Mouse (Mus musculus) left cerebral cortex, postnatal 25 days (tissue): ENCODE measurements around the gene Olfr782. TPM values are rescaled to one million over a fixed set of nuclear protein-coding genes. Genes with fewer than 3 reads are reported as not detected.
"Not testable (repeated sequence)": the region's sequence is repeated elsewhere in the genome, so short reads cannot be mapped to it uniquely, and the experiment has no call there.

Experiments
- DNase-seq, 2 experiments: peaks; one replicate each; pipeline ENCODE4 v3.0.0; 2022; ENCODE audit warnings: low spot score in 2 of 2, mixed read lengths in 1 of 2
- intact Hi-C: fragments of 180-260 bp; cut with DNase I; formaldehyde crosslinking; loops from one replicate; pipeline ENCODE4 v1.15.1; 2025
- total RNA-seq, 2 experiments: library from RNA; stranded (reverse); gene quantifications; 2 replicates each; pipeline ENCODE4 v1.2.3; 2021

The Olfr782 gene
- not detected for total RNA-seq

- intact Hi-C loops = no loop called here
- DNase-seq = no peak
Observed at GRCm38 (mm10) chr10:129348550-129348949, at the start of gene Olfr782. Olfr782 (plus strand) TSS chr10:129348850.

GRCm38 (mm10) chr10:129312973-129313372 is 35.7 kb upstream of the Olfr782 start:
- DNase-seq = not testable (repeated sequence)

GRCm38 (mm10) chr10:129313521-129313920 is 35.1 kb upstream of the Olfr782 start:
- DNase-seq = not testable (repeated sequence)

More at GRCm38 (mm10) chr10:129312973-129313372, 35.7 kb upstream of the Olfr782 start:
- intact Hi-C loops = not testable (repeated sequence)

GRCm38 (mm10) chr10:129317817-129318216 is 30.8 kb upstream of the Olfr782 start, which contains the start of gene Olfr780:
Olfr780 (plus strand) TSS chr10:129318117.
- intact Hi-C loops = no loop called here

More at GRCm38 (mm10) chr10:129313521-129313920, 35.1 kb upstream of the Olfr782 start:
- intact Hi-C loops = not testable (repeated sequence)

DNA sequence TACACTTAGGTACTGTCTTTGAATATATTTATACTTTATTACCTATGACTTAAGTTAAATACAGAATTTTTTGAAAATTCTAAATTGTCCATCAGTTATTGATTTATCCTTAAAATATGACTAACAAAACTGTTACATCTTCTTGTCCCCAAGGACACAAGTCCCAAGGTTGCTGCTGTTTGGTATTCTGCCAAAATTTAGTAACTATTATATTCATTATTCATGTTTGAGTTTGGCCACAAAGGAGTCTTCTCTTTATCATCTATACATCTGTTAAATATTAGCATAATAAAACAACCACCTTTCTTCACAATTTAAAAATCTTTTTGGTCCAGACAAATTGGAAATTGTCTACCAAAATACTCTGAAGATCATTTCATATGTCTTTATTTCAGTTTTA is 20.1 kb upstream of the Olfr782 start, which contains the start of gene Olfr781:
Gene Olfr781, plus strand, starts transcription at position 301 of the 400 bp plus-strand sequence.
- no peak for DNase-seq
- intact Hi-C loops = no loop called here

More at GRCm38 (mm10) chr10:129317817-129318216, 30.8 kb upstream of the Olfr782 start, which contains the start of gene Olfr780:
- DNase-seq = no peak

DNA sequence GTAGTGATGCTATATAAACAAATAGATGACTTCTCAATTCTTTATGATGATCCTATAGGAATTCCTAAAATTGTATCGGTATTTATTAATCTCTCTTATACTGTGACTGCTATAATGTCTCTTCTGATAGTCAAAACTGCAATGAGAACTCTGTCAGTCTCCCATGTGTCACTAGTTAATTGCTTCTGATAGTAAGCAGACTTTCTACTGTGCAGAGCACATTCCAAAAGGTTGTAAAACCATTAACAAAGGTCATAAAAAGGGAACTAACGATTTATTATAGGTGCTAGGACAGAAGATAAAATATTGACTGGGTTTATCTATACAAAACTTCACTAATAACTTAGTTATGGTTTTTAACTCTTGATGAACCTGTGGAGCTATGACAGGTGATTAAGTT is 3.8 kb downstream of the Olfr782 start:
- intact Hi-C loops = loop anchor here (2.0 kb wide), 1 partner anchor 38 kb away; no protein-coding TSS in a partner anchor
- not testable (repeated sequence) for DNase-seq

DNA sequence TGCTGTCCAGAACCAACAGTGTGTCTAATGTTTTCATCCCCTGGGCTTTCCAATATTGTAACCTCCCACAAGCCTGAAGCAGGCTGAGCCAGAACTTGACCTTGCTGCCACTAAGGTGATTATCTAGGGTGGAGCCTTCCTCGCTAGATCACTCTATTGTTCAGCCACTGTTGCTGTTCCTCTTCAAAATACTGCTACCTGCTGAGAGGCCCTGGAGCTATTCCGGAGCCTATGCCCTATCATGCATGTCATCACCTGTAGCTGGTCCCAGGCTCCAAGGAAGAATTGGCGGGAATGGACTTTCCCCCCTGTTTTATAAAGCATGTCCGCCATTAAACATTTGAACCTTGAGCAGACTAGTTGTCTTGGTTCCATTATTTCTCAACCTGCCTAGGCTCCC is 7.8 kb downstream of the Olfr782 start:
- intact Hi-C loops, DNase-seq: not testable (repeated sequence)

- intact Hi-C loops = no loop called here
- no peak for DNase-seq
Observed at GRCm38 (mm10) chr10:129357307-129357706, 8.7 kb downstream of the Olfr782 start.

GRCm38 (mm10) chr10:129374051-129374450 is 25.4 kb downstream of the Olfr782 start:
- DNase-seq, intact Hi-C loops: not testable (repeated sequence)

DNA sequence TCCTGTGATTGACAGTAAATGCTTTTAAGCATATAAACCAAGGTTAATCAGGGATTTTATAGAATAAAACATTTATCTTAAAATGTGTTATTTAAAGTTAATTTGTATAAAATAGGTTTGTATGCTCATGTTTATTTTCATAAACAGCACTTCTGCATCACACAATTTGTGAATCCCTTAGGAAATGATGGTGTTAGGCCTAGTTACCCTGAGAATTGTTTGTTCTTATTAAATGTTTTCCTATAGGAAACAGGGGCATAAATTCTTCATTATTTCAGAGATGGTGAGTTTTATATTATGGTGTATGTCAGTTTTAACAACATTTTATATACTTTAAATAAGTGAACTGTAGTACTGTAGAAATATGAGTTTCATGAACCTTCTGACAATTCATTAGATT is 35.1 kb downstream of the Olfr782 start, which contains the start of gene Olfr784:
Gene Olfr784, plus strand, starts transcription at position 301 of the 400 bp plus-strand sequence.
- intact Hi-C loops = no loop called here
- no peak for DNase-seq

- DNase-seq = no peak
- intact Hi-C loops = no loop called here
Observed at GRCm38 (mm10) chr10:129400892-129401291, 52.2 kb downstream of the Olfr782 start.

Other genes starting within 250 kb of the Olfr782 start
- gene Olfr768, start 249.5 kb upstream of the Olfr782 start, total RNA-seq = not detected
- not detected for gene Olfr769, start 231.0 kb upstream of the Olfr782 start, total RNA-seq
- gene Olfr770, start 209.9 kb upstream of the Olfr782 start, total RNA-seq = not detected
- gene Olfr771, start 184.1 kb upstream of the Olfr782 start, total RNA-seq = not detected
- gene Olfr772, start 170.9 kb upstream of the Olfr782 start, total RNA-seq = not detected
- gene Olfr773, start 161.4 kb upstream of the Olfr782 start, total RNA-seq = not detected
- not detected for gene Olfr774, start 112.6 kb upstream of the Olfr782 start, total RNA-seq
- not detected for gene Olfr775, start 100.4 kb upstream of the Olfr782 start, total RNA-seq
- not detected for gene Olfr776, start 89.7 kb upstream of the Olfr782 start, total RNA-seq
- gene Olfr777, start 77.4 kb upstream of the Olfr782 start, total RNA-seq = not detected
- not detected for gene Olfr780, start 30.7 kb upstream of the Olfr782 start, total RNA-seq
- gene Olfr781, start 20.0 kb upstream of the Olfr782 start, total RNA-seq = not detected
- gene Olfr784, start 35.2 kb downstream of the Olfr782 start, total RNA-seq = under 1 TPM in 1 of 2 experiments, not detected in 1; 0.23 TPM
- gene Olfr785, start 56.6 kb downstream of the Olfr782 start, total RNA-seq = not detected
- not detected for gene Olfr786, start 78.5 kb downstream of the Olfr782 start, total RNA-seq
- not detected for gene Olfr787, start 113.0 kb downstream of the Olfr782 start, total RNA-seq
- gene Olfr788, start 122.1 kb downstream of the Olfr782 start, total RNA-seq = not detected
- gene Olfr789, start 135.9 kb downstream of the Olfr782 start, total RNA-seq = not detected
- gene Olfr790, start 149.6 kb downstream of the Olfr782 start, total RNA-seq = not detected
- not detected for gene Olfr791, start 172.9 kb downstream of the Olfr782 start, total RNA-seq
- not detected for gene Olfr792, start 190.3 kb downstream of the Olfr782 start, total RNA-seq
- not detected for gene Olfr794, start 218.8 kb downstream of the Olfr782 start, total RNA-seq